Mouse (Mus musculus) kidney, postnatal 25 days (tissue): ENCODE measurements around the gene Fam104a.

ENCODE experiments used
- DNase-seq, 2 experiments: peaks; one replicate each; pipeline ENCODE4 v3.0.0; 2021; ENCODE audit warnings: mixed read lengths in 2 of 2

The Fam104a gene

DNA sequence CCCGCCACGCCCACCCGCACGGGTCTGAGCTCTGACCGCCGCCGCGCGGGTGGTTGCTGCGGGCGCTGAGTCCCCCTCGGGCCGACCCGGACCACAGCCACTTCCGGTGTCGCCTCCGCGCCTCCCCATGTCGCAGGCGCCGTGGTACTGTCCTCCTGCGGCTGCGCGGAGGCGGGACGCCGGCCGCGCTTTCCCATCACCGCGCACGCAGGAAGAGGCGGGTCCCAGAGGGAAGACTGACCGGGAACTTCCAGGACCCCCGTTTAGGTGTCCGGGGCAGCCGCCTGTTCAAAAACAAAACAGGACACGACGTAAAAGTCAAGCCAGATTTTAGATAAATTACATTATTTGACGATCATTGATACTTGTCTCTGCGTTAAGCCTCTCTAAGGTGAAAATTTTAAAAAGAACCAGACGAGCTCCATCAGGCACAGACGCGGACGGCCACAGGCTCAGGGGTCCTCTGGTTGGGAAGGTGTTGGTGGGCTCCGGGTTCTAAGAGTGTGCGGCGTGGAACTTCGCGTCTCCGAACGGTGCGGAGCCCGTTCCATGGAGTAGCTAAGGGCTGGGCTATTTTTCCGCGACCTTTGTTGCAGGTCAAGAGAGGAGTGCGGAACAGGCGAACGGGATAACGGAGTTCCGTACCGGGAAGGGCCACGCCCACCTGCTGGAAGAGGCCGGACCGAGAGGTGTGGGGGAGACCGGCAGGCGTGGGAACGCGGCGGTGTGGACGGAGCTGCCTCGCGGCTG, at the start of gene Fam104a, which contains the start of gene D11Wsu47e:
Gene Fam104a, minus strand, starts transcription at position 199 of the 750 bp plus-strand sequence.
Gene D11Wsu47e, plus strand, starts transcription at position 456 of the 750 bp plus-strand sequence.
- DNase-seq, result peak; percentile 94 to 97

- no peak for DNase-seq
Observed at GRCm38 (mm10) chr11:113731945-113732612, 48.1 kb upstream of the Fam104a start.

DNA sequence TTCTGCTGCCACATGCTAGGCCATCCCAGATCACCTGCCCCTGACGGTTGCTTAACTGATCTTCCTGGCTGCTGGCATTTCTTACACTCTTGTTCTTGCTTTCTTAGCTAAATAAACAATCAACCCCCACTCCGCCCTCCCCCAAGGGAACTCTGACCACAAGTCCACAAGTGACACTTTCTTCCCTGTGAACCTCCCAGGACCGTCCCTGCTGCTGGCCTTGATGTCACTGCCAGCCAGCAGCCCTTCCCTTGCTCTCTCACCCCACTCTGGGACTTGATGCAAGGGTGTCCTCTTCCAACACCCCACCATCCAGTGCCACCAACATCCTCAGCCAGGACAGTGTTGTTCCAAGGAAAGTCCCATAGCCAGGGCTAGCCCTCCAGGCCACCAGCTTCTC, 46.9 kb upstream of the Fam104a start:
- DNase-seq, result peak; percentile 43 to 71

DNA sequence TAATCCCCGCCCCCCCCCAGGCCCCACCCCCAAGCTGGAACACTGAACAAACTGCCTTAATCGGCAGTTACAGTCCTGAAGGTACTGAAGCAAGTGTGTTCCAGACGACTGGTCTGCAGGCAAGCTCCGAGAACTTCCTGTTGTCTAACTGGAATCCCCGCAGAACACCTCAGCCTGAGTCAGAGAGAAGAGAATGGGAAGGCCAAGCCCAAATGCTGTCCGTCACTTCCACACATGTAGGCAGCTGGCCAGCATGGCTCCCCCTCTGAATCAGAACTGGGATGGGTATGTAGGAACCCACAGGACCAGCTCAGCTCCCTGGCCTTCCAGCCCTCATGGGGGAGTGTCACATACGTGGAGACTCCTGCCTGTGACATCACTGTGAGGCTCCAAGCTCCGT, 46.0 kb upstream of the Fam104a start:
- peak in 1 of 2 experiments; percentile 64 for DNase-seq

DNA sequence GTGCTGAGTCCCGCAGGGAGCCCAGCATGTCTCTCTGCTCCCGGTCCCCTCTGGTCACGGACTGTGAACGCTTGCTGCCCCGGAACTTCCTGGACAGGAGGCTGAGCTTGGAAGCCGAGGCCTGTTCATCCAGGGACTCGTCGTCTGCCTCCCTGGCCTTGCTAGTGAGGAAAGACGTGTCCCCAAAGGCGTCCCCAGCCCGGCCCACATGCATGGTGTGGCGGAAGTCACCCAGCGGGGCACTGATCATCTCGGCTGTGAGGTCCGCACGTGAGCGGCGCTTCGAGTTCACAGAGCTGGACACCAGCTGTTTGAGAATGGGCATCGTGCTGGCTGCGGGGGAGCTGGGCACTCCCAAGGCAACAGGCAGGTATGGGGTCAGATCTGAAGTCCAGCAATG, 45.3 kb upstream of the Fam104a start:
- peak in 1 of 2 experiments; percentile 56 for DNase-seq

DNA sequence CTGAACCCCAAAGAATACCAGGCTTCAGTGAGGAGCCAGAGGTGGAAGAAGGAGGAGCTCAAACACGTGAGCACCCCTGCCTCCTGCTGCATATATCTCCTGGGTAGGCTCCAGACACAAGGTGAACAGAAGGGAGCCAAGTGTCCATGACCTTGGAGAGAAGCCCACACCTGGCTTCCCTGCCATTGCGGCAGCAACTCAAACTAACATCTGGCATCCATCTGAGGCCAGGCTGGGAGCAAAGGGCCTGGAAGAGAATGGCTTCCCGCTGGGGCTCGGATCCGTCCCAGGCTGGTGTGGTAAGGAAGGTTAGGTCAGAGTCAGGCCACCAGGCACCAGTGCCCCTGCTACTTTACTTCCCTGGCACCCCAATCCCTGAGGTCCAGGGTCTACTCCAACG, 44.0 kb upstream of the Fam104a start:
- DNase-seq, result no peak

DNA sequence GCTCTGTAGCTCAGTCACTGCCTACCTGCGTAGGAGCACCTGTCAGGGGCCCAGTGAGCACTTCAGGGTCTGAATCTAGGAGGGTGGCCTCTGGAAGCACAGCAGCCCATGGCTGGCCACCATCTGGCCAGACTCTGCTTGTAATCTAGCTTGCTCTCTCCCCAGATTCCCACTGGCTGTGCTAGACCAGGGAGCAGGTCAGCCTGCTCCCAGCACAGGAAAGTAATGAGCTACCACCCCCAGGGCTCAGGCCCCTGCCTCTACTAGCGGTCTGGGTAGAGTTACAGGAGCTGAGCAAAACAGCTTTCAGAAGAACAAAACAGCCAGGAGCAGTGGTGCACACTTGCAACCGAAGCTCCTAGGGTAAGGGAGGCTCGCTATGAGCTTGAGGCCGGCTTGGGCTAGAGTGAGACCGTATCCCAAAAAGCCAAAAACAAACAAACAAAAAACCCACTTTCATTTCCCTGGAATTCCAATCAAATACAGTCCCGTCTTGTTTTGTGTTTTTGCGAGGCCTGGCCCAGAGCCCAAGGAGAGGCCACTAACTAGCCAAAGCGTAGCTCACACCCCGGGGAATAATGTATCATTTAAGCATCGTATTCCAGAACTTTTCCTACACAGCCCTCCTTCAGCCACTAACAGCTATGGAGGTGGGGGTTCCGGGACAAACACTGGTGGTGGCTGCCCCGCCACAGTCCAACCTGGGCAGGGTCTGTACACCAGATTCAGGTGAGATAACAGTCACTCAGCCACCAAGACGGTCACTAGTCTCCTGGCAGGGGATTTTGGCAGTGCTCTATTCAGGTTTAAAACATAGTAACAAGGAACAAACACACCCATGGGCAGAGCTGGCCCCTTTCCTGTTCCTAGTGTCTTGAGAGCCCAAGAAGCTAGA, 43.3 kb upstream of the Fam104a start:
- peak in 1 of 2 experiments; percentile 56 for DNase-seq

GRCm38 (mm10) chr11:113725235-113726048, 41.5 kb upstream of the Fam104a start:
- peak in 1 of 2 experiments; percentile 69 for DNase-seq

DNA sequence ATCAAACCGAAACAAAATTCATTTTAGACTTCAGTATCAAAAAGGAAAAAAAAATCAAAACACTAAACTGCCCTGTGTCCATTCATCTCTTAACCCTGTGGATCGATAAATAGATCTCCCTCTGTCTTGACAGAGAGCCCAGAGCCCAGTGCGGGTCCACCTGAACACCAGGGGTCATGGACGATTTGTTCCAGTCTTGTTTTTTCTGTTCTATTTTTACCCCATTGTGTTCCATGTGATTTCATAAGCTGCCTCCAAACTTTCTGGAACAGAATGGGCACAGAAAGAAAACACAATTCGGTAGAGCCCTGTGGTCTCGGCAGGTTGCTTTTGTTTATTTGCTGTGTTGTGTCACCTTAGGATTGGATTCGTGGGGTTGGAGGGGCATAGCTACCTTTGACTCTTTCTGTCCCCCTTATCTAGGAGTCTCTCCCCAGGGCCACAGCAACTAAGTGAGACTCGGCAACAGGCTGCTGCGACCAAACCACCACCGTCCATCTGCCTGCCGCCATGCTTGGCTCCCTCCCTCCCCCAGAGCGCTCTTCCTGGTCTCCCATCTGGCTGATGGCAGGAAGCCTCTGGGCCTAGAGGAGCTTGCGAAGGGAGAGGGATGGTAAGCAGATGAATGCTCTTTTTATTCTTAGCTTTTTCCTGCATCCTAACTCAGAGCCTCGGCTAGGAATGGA, 38.6 kb upstream of the Fam104a start:
- DNase-seq, result no peak

GRCm38 (mm10) chr11:113717767-113718424, 33.9 kb upstream of the Fam104a start:
- no peak for DNase-seq

- no peak for DNase-seq
Observed at GRCm38 (mm10) chr11:113716132-113716531, 32.2 kb upstream of the Fam104a start.

DNA sequence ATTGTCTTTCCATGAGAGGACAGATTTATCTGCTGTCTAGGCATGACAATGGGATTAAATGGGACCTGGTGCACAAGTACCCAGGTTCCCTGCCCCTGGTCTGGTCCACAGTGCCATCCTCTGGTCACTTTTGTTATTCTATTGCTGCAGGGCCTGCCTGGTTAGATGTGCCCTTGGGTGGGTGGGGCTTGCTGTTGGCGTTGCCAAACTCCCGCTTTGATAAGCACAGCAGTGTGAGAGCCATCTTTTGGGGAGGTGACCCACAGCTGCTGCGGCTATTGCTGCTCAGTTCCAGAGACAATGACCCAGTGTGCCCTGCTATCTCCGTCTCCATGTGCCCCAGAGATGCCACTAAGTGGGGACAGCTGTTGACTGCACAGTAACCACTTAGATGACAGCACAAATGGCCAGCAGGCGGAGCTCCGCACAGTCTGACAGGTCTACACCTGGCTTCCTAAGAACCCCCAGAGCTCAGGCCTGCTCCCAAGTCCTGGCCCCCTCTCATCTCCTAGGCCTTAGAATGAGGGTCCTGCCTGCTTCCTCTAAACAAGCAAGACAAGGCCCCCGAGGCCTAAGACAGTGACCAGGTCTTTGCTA, 31.2 kb upstream of the Fam104a start:
- DNase-seq, result no peak

- no peak for DNase-seq
Observed at GRCm38 (mm10) chr11:113711061-113711460, 27.1 kb upstream of the Fam104a start.

- DNase-seq, result peak in 1 of 2 experiments; percentile 63
Observed at GRCm38 (mm10) chr11:113710257-113710777, 26.4 kb upstream of the Fam104a start.

- DNase-seq, result peak in 1 of 2 experiments; percentile 46
Observed at GRCm38 (mm10) chr11:113709731-113710256, 25.8 kb upstream of the Fam104a start, which contains the start of gene Cpsf4l. Cpsf4l (minus strand) TSS chr11:113710017.

DNA sequence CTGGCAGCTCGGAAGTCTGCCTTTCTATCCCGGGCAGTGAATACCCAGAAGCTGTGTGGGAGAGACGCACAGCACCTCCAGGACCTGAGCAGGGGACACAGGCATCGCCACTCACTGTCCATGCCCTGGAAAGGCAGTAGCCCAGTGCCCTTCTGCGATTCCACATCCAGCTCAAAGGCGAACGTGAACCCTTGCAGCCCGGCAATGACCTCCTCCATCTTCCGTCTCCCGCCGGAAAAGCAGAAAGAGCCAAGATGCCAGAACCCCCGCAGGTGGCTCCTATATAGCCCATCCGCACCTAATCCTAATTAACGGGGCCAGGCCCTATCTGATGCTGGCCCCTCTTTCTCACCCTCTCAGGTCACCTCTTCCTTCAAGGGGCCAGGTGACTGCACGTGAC, 25.3 kb upstream of the Fam104a start:
- DNase-seq, result no peak

DNA sequence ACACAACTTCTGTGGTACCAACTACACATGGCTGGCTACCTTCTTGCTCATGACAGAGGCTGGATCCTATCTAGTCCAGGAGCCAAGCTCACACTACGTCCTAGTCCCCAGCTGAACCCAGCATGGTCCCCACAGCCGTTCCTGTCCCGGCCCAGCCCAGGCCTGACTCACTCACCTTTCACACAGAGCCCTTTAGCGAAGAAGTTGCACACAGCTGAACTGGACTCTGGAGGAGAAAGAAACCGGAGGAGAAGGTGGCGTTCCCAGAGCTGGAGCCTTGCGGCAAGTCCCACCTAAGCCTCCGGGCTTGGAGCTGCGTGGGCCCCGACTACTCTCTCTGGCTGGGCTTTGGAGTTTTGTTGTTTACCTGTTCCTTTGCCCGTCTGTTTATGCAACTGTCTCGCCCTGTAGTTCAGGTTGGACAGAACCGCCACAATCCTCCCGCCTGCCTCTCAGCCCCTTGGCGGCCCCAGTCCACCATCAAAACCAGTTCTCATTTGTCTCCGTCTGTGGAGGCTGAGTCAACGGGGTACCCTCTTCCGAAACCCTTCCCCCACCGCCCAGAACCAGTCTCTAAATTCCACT, 24.8 kb upstream of the Fam104a start:
- DNase-seq, result peak in 1 of 2 experiments; percentile 42

- no peak for DNase-seq
Observed at GRCm38 (mm10) chr11:113705966-113706652, 22.2 kb upstream of the Fam104a start.

GRCm38 (mm10) chr11:113703758-113704157, 19.8 kb upstream of the Fam104a start:
- peak; percentile 67 to 71 for DNase-seq
